Mouse (Mus musculus): Measurements from ENCODE around the gene Nfs1. TPM values are rescaled to one million over a fixed set of nuclear protein-coding genes. Genes with fewer than 3 reads are reported as not detected.

Gene Nfs1
- polyA plus RNA-seq, 1 experiment from 2014 or later = 64.8 TPM

- Histone ChIP-seq H3K36me3 (ENCODE audit: control insufficient read depth, insufficient read depth, low read length) (peaks cover 29% of the 10 kb centered on the region), H3K27me3 (ENCODE audit: control insufficient read depth, insufficient read depth, low read length) (no peaks in the 10 kb centered on the region), H3K9ac (ENCODE audit: low read length) (peak overlapping the region; percentile 100), H3K4me1 (ENCODE audit: control insufficient read depth in 2 of 2, insufficient read depth in 2 of 2, low read length in 2 of 2) (peaks cover 2 to 26% of the 10 kb centered on the region in 2 experiments; a peak in 3 of 4 replicates), H3K4me3 (ENCODE audit: control insufficient read depth in 1 of 2, insufficient read depth in 1 of 2, low read depth in 1 of 2, low read length in 2 of 2) (peak overlapping the region; percentile 82 to 95), H3K4me2 (ENCODE audit: low read length) (peak overlapping the region; percentile 70), H3K9me3 (ENCODE audit: control insufficient read depth, low read length) (no peaks in the 10 kb centered on the region), H3K27ac (replicated peaks in 1 of 2; ENCODE audit: control insufficient read depth in 1 of 2, insufficient read depth in 1 of 2, low read depth in 2 of 2, low read length in 2 of 2) (peak overlapping the region; percentile 94 to 97)
- ATAC-seq (ENCODE audit: insufficient number of reproducible peaks, insufficient read depth, low FRiP score, low read depth) = no peak; the same call in 1 of the 2 replicates
- 10% methylated on average over 8 of the region's 8 CpGs for WGBS
These were observed 37.0 kb upstream of the Nfs1 start for GRCm38 (mm10) chr2:156180824-156181590.

GRCm38 (mm10) chr2:156180094-156180821 lies 36.3 kb upstream of the Nfs1 start, which contains the start of gene Rbm39:
TSS of gene Rbm39 (minus strand) at chr2:156180238.
- peaks cover 2 to 29% of the 10 kb centered on the region in 2 experiments; a peak in 3 of 4 replicates for H3K4me1 ChIP-seq (ENCODE audit: control insufficient read depth in 2 of 2, insufficient read depth in 2 of 2, low read length in 2 of 2)
- H3K4me2 ChIP-seq (ENCODE audit: low read length) = peak within 1 kb of the TSS; percentile 87
- H3K9ac ChIP-seq (ENCODE audit: low read length) = peak within 1 kb of the TSS; percentile 100
- H3K36me3 ChIP-seq (ENCODE audit: control insufficient read depth, insufficient read depth, low read length) = peaks cover 37% of the 10 kb centered on the region
- peak; percentile 96 for ATAC-seq (ENCODE audit: insufficient number of reproducible peaks, insufficient read depth, low FRiP score, low read depth)
- peak within 1 kb of the TSS; percentile 93 to 95 for H3K4me3 ChIP-seq (ENCODE audit: control insufficient read depth in 1 of 2, insufficient read depth in 1 of 2, low read depth in 1 of 2, low read length in 2 of 2)
- H3K9me3 ChIP-seq (ENCODE audit: control insufficient read depth, low read length) = no peaks in the 10 kb centered on the region
- H3K27me3 ChIP-seq (ENCODE audit: control insufficient read depth, insufficient read depth, low read length) = no peaks in the 10 kb centered on the region
- H3K27ac ChIP-seq (replicated peaks in 1 of 2; ENCODE audit: control insufficient read depth in 1 of 2, insufficient read depth in 1 of 2, low read depth in 2 of 2, low read length in 2 of 2) = peak within 1 kb of the TSS; percentile 97 to 98
- WGBS = under 1% methylated on average over 47 of the region's 47 CpGs

GRCm38 (mm10) chr2:156179796-156180093 lies 35.8 kb upstream of the Nfs1 start:
- Histone ChIP-seq H3K27me3 (ENCODE audit: control insufficient read depth, insufficient read depth, low read length) (no peaks in the 10 kb centered on the region), H3K9me3 (ENCODE audit: control insufficient read depth, low read length) (no peaks in the 10 kb centered on the region), H3K4me1 (ENCODE audit: control insufficient read depth in 2 of 2, insufficient read depth in 2 of 2, low read length in 2 of 2) (peaks cover 2 to 29% of the 10 kb centered on the region in 2 experiments; a peak in 3 of 4 replicates), H3K4me2 (ENCODE audit: low read length) (no peak overlapping the region), H3K27ac (replicated peaks in 1 of 2; ENCODE audit: control insufficient read depth in 1 of 2, insufficient read depth in 1 of 2, low read depth in 2 of 2, low read length in 2 of 2) (peak overlapping the region; percentile 91 to 98), H3K4me3 (ENCODE audit: control insufficient read depth in 1 of 2, insufficient read depth in 1 of 2, low read depth in 1 of 2, low read length in 2 of 2) (peak overlapping the region; percentile 93 to 95), H3K9ac (ENCODE audit: low read length) (peak overlapping the region; percentile 100), H3K36me3 (ENCODE audit: control insufficient read depth, insufficient read depth, low read length) (peaks cover 42% of the 10 kb centered on the region)
- ATAC-seq (ENCODE audit: insufficient number of reproducible peaks, insufficient read depth, low FRiP score, low read depth) = no peak; the same call in 1 of the 2 replicates
- 1% methylated on average over 41 of the region's 41 CpGs for WGBS

- Histone ChIP-seq H3K27me3 (ENCODE audit: control insufficient read depth, insufficient read depth, low read length) (no peaks in the 10 kb centered on the region), H3K4me2 (ENCODE audit: low read length) (peak overlapping the region; percentile 87), H3K36me3 (ENCODE audit: control insufficient read depth, insufficient read depth, low read length) (peaks cover 47% of the 10 kb centered on the region), H3K4me1 (ENCODE audit: control insufficient read depth in 2 of 2, insufficient read depth in 2 of 2, low read length in 2 of 2) (peaks cover 2 to 29% of the 10 kb centered on the region in 2 experiments; a peak in 3 of 4 replicates), H3K4me3 (ENCODE audit: control insufficient read depth in 1 of 2, insufficient read depth in 1 of 2, low read depth in 1 of 2, low read length in 2 of 2) (peak overlapping the region; percentile 93 to 95), H3K27ac (replicated peaks in 1 of 2; ENCODE audit: control insufficient read depth in 1 of 2, insufficient read depth in 1 of 2, low read depth in 2 of 2, low read length in 2 of 2) (peak overlapping the region; percentile 91 to 98), H3K9me3 (ENCODE audit: control insufficient read depth, low read length) (no peaks in the 10 kb centered on the region), H3K9ac (ENCODE audit: low read length) (peak overlapping the region; percentile 100)
- WGBS = under 1% methylated on average over 47 of the region's 47 CpGs
- ATAC-seq (ENCODE audit: insufficient number of reproducible peaks, insufficient read depth, low FRiP score, low read depth) = peak; percentile 63
These were observed 35.2 kb upstream of the Nfs1 start for GRCm38 (mm10) chr2:156179046-156179795.

- 49% methylated on average over 7 of the region's 7 CpGs for WGBS
- Histone ChIP-seq H3K4me1 (ENCODE audit: control insufficient read depth in 2 of 2, insufficient read depth in 2 of 2, low read length in 2 of 2) (peaks cover 2 to 29% of the 10 kb centered on the region in 2 experiments; a peak in 3 of 4 replicates), H3K36me3 (ENCODE audit: control insufficient read depth, insufficient read depth, low read length) (peaks cover 62% of the 10 kb centered on the region), H3K9ac (ENCODE audit: low read length) (peak overlapping the region; percentile 100; the same call in 1 of the 2 replicates), H3K4me3 (ENCODE audit: control insufficient read depth in 1 of 2, insufficient read depth in 1 of 2, low read depth in 1 of 2, low read length in 2 of 2) (peak overlapping the region; percentile 14 to 95; a peak in 3 of 4 replicates), H3K9me3 (ENCODE audit: control insufficient read depth, low read length) (no peaks in the 10 kb centered on the region), H3K27me3 (ENCODE audit: control insufficient read depth, insufficient read depth, low read length) (no peaks in the 10 kb centered on the region), H3K27ac (replicated peaks in 1 of 2; ENCODE audit: control insufficient read depth in 1 of 2, insufficient read depth in 1 of 2, low read depth in 2 of 2, low read length in 2 of 2) (no peak overlapping the region), H3K4me2 (ENCODE audit: low read length) (peak overlapping the region; percentile 87)
- no peak for ATAC-seq (ENCODE audit: insufficient number of reproducible peaks, insufficient read depth, low FRiP score, low read depth)
These were observed 33.7 kb upstream of the Nfs1 start for GRCm38 (mm10) chr2:156177651-156178050.

GRCm38 (mm10) chr2:156177079-156177478 lies 33.1 kb upstream of the Nfs1 start:
- Histone ChIP-seq H3K27ac (replicated peaks in 1 of 2; ENCODE audit: control insufficient read depth in 1 of 2, insufficient read depth in 1 of 2, low read depth in 2 of 2, low read length in 2 of 2) (no peak overlapping the region), H3K4me3 (ENCODE audit: control insufficient read depth in 1 of 2, insufficient read depth in 1 of 2, low read depth in 1 of 2, low read length in 2 of 2) (no peak overlapping the region; a peak in 1 of 4 replicates), H3K9ac (ENCODE audit: low read length) (no peak overlapping the region), H3K9me3 (ENCODE audit: control insufficient read depth, low read length) (no peaks in the 10 kb centered on the region), H3K4me2 (ENCODE audit: low read length) (peak overlapping the region; percentile 34), H3K27me3 (ENCODE audit: control insufficient read depth, insufficient read depth, low read length) (no peaks in the 10 kb centered on the region), H3K36me3 (ENCODE audit: control insufficient read depth, insufficient read depth, low read length) (peaks cover 67% of the 10 kb centered on the region), H3K4me1 (ENCODE audit: control insufficient read depth in 2 of 2, insufficient read depth in 2 of 2, low read length in 2 of 2) (peaks cover 2 to 29% of the 10 kb centered on the region in 2 experiments; a peak in 3 of 4 replicates)
- no peak for ATAC-seq (ENCODE audit: insufficient number of reproducible peaks, insufficient read depth, low FRiP score, low read depth)
- 62% methylated on average over 6 of the region's 6 CpGs for WGBS

GRCm38 (mm10) chr2:156166557-156166956 lies 22.6 kb upstream of the Nfs1 start:
- WGBS = 94% methylated on average over 5 of the region's 5 CpGs
- Histone ChIP-seq H3K9me3 (ENCODE audit: control insufficient read depth, low read length) (no peaks in the 10 kb centered on the region), H3K9ac (ENCODE audit: low read length) (no peak overlapping the region), H3K27me3 (ENCODE audit: control insufficient read depth, insufficient read depth, low read length) (no peaks in the 10 kb centered on the region), H3K36me3 (ENCODE audit: control insufficient read depth, insufficient read depth, low read length) (peaks cover 99% of the 10 kb centered on the region), H3K27ac (replicated peaks in 1 of 2; ENCODE audit: control insufficient read depth in 1 of 2, insufficient read depth in 1 of 2, low read depth in 2 of 2, low read length in 2 of 2) (no peak overlapping the region), H3K4me2 (ENCODE audit: low read length) (no peak overlapping the region), H3K4me3 (ENCODE audit: control insufficient read depth in 1 of 2, insufficient read depth in 1 of 2, low read depth in 1 of 2, low read length in 2 of 2) (no peak overlapping the region), H3K4me1 (ENCODE audit: control insufficient read depth in 2 of 2, insufficient read depth in 2 of 2, low read length in 2 of 2) (no peaks in the 10 kb centered on the region)
- ATAC-seq (ENCODE audit: insufficient number of reproducible peaks, insufficient read depth, low FRiP score, low read depth) = no peak

Data from heart, embryonic 14.5 days (tissue).